Mouse (Mus musculus): ENCODE results near the gene Gm21732. TPM values are rescaled to one million over a fixed set of nuclear protein-coding genes. Genes with fewer than 3 reads are reported as not detected.
"Not testable (repeated sequence)": the region's sequence is repeated elsewhere in the genome, so short reads cannot be mapped to it uniquely, and the experiment has no call there.

Gm21732 gene
- not detected in 2 replicates for polyA plus RNA-seq (2015; fragmentation: Nextera tagmentation; extraction: Ambion mirVana)

DNA sequence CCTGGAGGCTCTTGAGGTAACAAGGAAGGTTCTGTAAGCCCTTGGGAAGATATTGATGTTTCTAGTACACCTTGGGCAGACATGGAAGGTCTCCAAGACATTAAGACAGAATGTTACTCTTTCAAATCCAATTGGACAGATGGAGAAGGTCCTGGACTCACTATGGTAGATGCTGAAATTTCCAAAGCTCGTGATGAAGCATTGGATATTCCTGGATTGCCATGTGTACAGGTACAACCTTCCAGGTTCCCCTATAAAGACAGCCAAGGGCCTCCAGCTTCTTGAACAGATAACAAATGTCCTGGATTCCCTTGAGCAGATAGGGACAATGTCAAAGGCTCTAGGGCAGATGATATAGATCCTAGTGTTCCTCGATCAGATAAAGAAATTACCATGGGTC lies at the start of gene Gm21732:
Gene Gm21732 (minus strand): TSS at position 101 of the 400 bp plus-strand sequence.
- DNase-seq (ENCODE audit: low spot score); ATAC-seq; H3K9ac ChIP-seq (replicated peaks; ENCODE audit: low read depth); H3K4me2 ChIP-seq (replicated peaks; ENCODE audit: low read depth, low read length); H3K27me3 ChIP-seq (replicated peaks; ENCODE audit: insufficient read depth, low read length); H3K9me3 ChIP-seq (ENCODE audit: low read length); H3K27ac ChIP-seq (ENCODE audit: low read length); H3K36me3 ChIP-seq (ENCODE audit: insufficient read depth, low read length); H3K4me1 ChIP-seq (ENCODE audit: insufficient read depth, low read depth, low read length); H3K4me3 ChIP-seq (ENCODE audit: low read depth, low read length): not testable (repeated sequence)
- WGBS: no CpG with 5 or more reads among the region's 2 CpGs

Other genes starting within 250 kb of the Gm21732 start
- not detected in 2 replicates for gene Gm20897, start 73.5 kb downstream of the Gm21732 start, polyA plus RNA-seq (2015; fragmentation: Nextera tagmentation; extraction: Ambion mirVana)

All from lung, postnatal 0 days (tissue).